Mouse (Mus musculus): Measurements from ENCODE around the gene 4930438A08Rik. TPM values are rescaled to one million over a fixed set of nuclear protein-coding genes. Genes with fewer than 3 reads are reported as not detected.

The 4930438A08Rik gene
- polyA plus RNA-seq, 1 experiment = 0.67 TPM

DNA sequence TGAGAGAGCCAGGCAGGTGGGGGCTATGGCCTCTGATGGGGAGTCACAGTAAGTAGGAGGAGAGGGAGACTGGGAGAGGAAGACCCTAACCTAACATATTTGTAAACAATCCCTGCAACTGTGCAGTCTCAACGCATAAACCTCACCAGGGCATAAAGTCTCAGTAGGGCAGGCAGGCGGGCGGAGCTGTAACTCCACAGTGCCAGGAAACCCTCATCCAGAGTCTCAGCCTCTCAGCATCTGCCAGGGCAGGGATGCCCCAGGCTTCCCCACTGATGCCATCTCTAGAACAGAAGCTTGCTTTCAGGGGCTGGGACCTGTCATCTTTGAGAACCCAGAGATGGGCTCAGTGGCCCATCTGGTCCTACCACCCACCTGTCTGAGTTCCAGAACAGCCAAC lies 12.3 kb upstream of the 4930438A08Rik start:
- Histone ChIP-seq H3K36me3 (ENCODE audit: control insufficient read depth, insufficient read depth) (no peaks in the 10 kb centered on the region), H3ac (ENCODE audit: control insufficient read depth, insufficient read length) (no peak overlapping the region), H3K4me3 (no peak overlapping the region), H3K4me2 (ENCODE audit: low read depth) (no peak overlapping the region), H3K79me2 (ENCODE audit: control insufficient read depth, insufficient read depth) (no peaks in the 10 kb centered on the region), H3K27me3 (ENCODE audit: control insufficient read depth, insufficient read depth, insufficient read length) (peaks cover 20% of the 10 kb centered on the region)
- TF ChIP-seq E2F4 (IDR thresholded peaks at IDR 0.05; ENCODE audit: insufficient read depth) (no peak), POLR2A (IDR thresholded peaks at IDR 0.05; ENCODE audit: insufficient read length, low read depth) (no peak), REST (IDR thresholded peaks at IDR 0.05; ENCODE audit: insufficient read depth, insufficient read length) (no peak), POLR2AphosphoS2 (IDR thresholded peaks at IDR 0.05; ENCODE audit: insufficient read length, low read depth) (no peak), MYOG (IDR thresholded peaks at IDR 0.05; ENCODE audit: control insufficient read depth in 1 of 3, insufficient read depth in 1 of 3, insufficient read length in 2 of 3, low read depth in 2 of 3) (no peak), MYOD1 (IDR thresholded peaks at IDR 0.05; ENCODE audit: control insufficient read depth in 1 of 3, insufficient read length in 2 of 3, low read depth in 2 of 3) (no peak), TCF12 (IDR thresholded peaks at IDR 0.05; ENCODE audit: insufficient read depth, poor library complexity, severe bottlenecking) (no peak), TCF3 (IDR thresholded peaks at IDR 0.05; ENCODE audit: insufficient read length, low read depth) (no peak), USF1 (IDR thresholded peaks at IDR 0.05; ENCODE audit: low read depth) (no peak), MAX (IDR thresholded peaks at IDR 0.05; ENCODE audit: low read depth) (no peak), SRF (IDR thresholded peaks at IDR 0.05; ENCODE audit: control insufficient read depth, insufficient read length, low read depth) (no peak), CEBPB (IDR thresholded peaks at IDR 0.05; ENCODE audit: insufficient read depth, poor library complexity, severe bottlenecking) (no peak)

DNA sequence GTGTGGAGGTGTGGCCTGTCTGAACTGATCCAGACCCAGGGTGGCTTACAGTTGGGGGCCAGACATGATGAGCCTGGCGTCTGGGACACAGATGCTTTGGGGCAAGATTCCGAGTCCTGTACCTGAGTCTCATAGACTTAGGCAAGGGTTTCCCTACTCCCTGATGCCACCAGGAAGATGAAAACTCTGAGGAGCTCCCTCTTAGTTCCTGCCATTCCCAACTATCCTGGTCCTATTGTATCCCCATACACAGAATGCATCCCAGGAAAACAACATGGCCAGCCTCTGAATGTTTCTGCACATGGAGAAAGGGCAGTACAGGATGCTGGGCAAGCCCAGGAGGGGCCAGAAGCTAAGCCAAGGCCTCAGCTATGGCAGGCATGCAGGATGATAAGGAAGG lies 11.1 kb upstream of the 4930438A08Rik start:
- TF ChIP-seq MYOD1 (IDR thresholded peaks at IDR 0.05; ENCODE audit: control insufficient read depth in 1 of 3, insufficient read length in 2 of 3, low read depth in 2 of 3) (no peak), USF1 (IDR thresholded peaks at IDR 0.05; ENCODE audit: low read depth) (no peak), E2F4 (IDR thresholded peaks at IDR 0.05; ENCODE audit: insufficient read depth) (no peak), REST (IDR thresholded peaks at IDR 0.05; ENCODE audit: insufficient read depth, insufficient read length) (no peak), SRF (IDR thresholded peaks at IDR 0.05; ENCODE audit: control insufficient read depth, insufficient read length, low read depth) (no peak), CEBPB (IDR thresholded peaks at IDR 0.05; ENCODE audit: insufficient read depth, poor library complexity, severe bottlenecking) (no peak), POLR2AphosphoS2 (IDR thresholded peaks at IDR 0.05; ENCODE audit: insufficient read length, low read depth) (no peak), TCF3 (IDR thresholded peaks at IDR 0.05; ENCODE audit: insufficient read length, low read depth) (no peak)
- no peaks in the 10 kb centered on the region for H3K36me3 ChIP-seq (ENCODE audit: control insufficient read depth, insufficient read depth)
- H3ac ChIP-seq (ENCODE audit: control insufficient read depth, insufficient read length) = no peak overlapping the region
- no peak overlapping the region for H3K4me2 ChIP-seq (ENCODE audit: low read depth)
- peaks cover 20% of the 10 kb centered on the region for H3K27me3 ChIP-seq (ENCODE audit: control insufficient read depth, insufficient read depth, insufficient read length)
- no peaks in the 10 kb centered on the region for H3K79me2 ChIP-seq (ENCODE audit: control insufficient read depth, insufficient read depth)
- H3K4me3 ChIP-seq = no peak overlapping the region

DNA sequence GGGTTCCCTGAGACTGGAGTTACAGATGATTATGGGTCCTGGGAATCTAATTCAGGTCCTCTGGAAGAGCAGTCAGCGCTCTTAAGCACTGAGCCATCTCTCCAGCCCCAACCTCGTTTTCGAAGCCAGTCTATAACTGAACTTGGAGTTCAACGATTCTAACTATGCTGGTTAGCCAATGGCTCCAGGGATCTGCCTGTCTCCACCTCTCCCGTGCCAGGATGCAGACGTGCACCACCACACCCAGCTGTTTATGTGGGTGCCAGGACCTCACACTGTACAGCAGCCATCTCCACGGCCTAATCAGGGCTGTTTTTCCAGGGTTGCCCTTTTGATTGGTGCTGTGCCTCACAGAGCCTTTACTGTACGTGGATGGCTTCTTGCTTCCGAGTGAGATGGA lies 10.1 kb upstream of the 4930438A08Rik start:
- Histone ChIP-seq H3K4me3 (no peak overlapping the region), H3ac (ENCODE audit: control insufficient read depth, insufficient read length) (no peak overlapping the region), H3K36me3 (ENCODE audit: control insufficient read depth, insufficient read depth) (no peaks in the 10 kb centered on the region), H3K27me3 (ENCODE audit: control insufficient read depth, insufficient read depth, insufficient read length) (peaks cover 20% of the 10 kb centered on the region), H3K79me2 (ENCODE audit: control insufficient read depth, insufficient read depth) (no peaks in the 10 kb centered on the region), H3K4me2 (ENCODE audit: low read depth) (no peak overlapping the region)
- no peak for TF ChIP-seq POLR2AphosphoS2 (IDR thresholded peaks at IDR 0.05; ENCODE audit: insufficient read length, low read depth)
- no peak for TF ChIP-seq TCF3 (IDR thresholded peaks at IDR 0.05; ENCODE audit: insufficient read length, low read depth)
- no peak for TF ChIP-seq CEBPB (IDR thresholded peaks at IDR 0.05; ENCODE audit: insufficient read depth, poor library complexity, severe bottlenecking)
- no peak for TF ChIP-seq E2F4 (IDR thresholded peaks at IDR 0.05; ENCODE audit: insufficient read depth)
- no peak for TF ChIP-seq USF1 (IDR thresholded peaks at IDR 0.05; ENCODE audit: low read depth)
- TF ChIP-seq MYOG (IDR thresholded peaks at IDR 0.05; ENCODE audit: control insufficient read depth in 1 of 3, insufficient read depth in 1 of 3, insufficient read length in 2 of 3, low read depth in 2 of 3) = no peak

DNA sequence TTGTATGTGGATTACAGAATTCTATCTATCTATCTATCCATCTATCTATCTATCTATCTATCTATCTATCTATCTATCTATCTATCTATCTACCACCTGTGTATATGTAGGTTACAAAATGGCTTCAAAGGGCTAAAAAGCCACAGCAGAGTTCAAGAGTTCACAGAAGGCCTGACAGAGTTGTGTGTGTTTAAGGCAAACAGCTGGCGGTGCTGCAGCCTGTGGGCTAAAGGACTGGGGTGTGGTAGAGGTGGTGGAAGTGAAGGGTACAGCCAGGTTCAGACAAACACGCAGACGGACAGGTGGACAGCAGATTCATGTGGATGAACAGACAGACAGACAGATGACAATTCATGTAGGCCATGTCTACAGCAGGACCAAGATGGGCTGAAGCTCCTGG lies 6.3 kb upstream of the 4930438A08Rik start:
- no peak for TF ChIP-seq USF1 (IDR thresholded peaks at IDR 0.05; ENCODE audit: low read depth)
- no peak for TF ChIP-seq CEBPB (IDR thresholded peaks at IDR 0.05; ENCODE audit: insufficient read depth, poor library complexity, severe bottlenecking)
- TF ChIP-seq TCF3 (IDR thresholded peaks at IDR 0.05; ENCODE audit: insufficient read length, low read depth) = no peak
- TF ChIP-seq SRF (IDR thresholded peaks at IDR 0.05; ENCODE audit: control insufficient read depth, insufficient read length, low read depth) = no peak
- no peak for TF ChIP-seq POLR2AphosphoS2 (IDR thresholded peaks at IDR 0.05; ENCODE audit: insufficient read length, low read depth)
- no peak for TF ChIP-seq E2F4 (IDR thresholded peaks at IDR 0.05; ENCODE audit: insufficient read depth)
- no peak for TF ChIP-seq MYOD1 (IDR thresholded peaks at IDR 0.05; ENCODE audit: control insufficient read depth in 1 of 3, insufficient read length in 2 of 3, low read depth in 2 of 3)
- no peak for TF ChIP-seq MAX (IDR thresholded peaks at IDR 0.05; ENCODE audit: low read depth)
- no peak for TF ChIP-seq POLR2A (IDR thresholded peaks at IDR 0.05; ENCODE audit: insufficient read length, low read depth)
- no peak for TF ChIP-seq TCF12 (IDR thresholded peaks at IDR 0.05; ENCODE audit: insufficient read depth, poor library complexity, severe bottlenecking)
- TF ChIP-seq MYOG (IDR thresholded peaks at IDR 0.05; ENCODE audit: control insufficient read depth in 1 of 3, insufficient read depth in 1 of 3, insufficient read length in 2 of 3, low read depth in 2 of 3) = no peak
- no peak for TF ChIP-seq REST (IDR thresholded peaks at IDR 0.05; ENCODE audit: insufficient read depth, insufficient read length)
- Histone ChIP-seq H3K4me2 (ENCODE audit: low read depth) (no peak overlapping the region), H3K27me3 (ENCODE audit: control insufficient read depth, insufficient read depth, insufficient read length) (peaks cover 32% of the 10 kb centered on the region), H3ac (ENCODE audit: control insufficient read depth, insufficient read length) (no peak overlapping the region), H3K79me2 (ENCODE audit: control insufficient read depth, insufficient read depth) (no peaks in the 10 kb centered on the region), H3K4me3 (no peak overlapping the region), H3K36me3 (ENCODE audit: control insufficient read depth, insufficient read depth) (no peaks in the 10 kb centered on the region)

DNA sequence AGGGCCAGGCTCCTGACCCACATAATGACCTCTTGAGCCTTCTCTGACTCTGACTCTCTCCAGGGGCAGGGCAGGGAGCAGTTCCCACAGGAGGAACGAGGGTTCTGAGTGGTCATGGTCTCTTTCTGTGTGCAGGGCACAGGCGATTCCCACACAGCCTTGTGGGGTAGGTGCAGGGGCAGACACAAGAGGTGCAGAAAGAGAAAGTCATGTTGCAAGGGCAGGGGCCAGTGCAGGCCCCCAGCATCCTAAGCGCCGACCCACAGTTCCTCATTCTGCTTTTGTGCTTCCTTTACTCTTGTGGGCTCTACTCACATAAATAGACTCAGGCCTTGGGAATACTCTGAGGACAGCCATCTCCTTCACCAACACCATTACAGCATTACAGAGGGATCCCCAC lies 1.2 kb downstream of the 4930438A08Rik start:
- TF ChIP-seq MYOG (IDR thresholded peaks at IDR 0.05; ENCODE audit: control insufficient read depth in 1 of 3, insufficient read depth in 1 of 3, insufficient read length in 2 of 3, low read depth in 2 of 3) (no peak), TCF3 (IDR thresholded peaks at IDR 0.05; ENCODE audit: insufficient read length, low read depth) (no peak), CEBPB (IDR thresholded peaks at IDR 0.05; ENCODE audit: insufficient read depth, poor library complexity, severe bottlenecking) (no peak), MAX (IDR thresholded peaks at IDR 0.05; ENCODE audit: low read depth) (no peak), SRF (IDR thresholded peaks at IDR 0.05; ENCODE audit: control insufficient read depth, insufficient read length, low read depth) (no peak), USF1 (IDR thresholded peaks at IDR 0.05; ENCODE audit: low read depth) (no peak), POLR2A (IDR thresholded peaks at IDR 0.05; ENCODE audit: insufficient read length, low read depth) (no peak), E2F4 (IDR thresholded peaks at IDR 0.05; ENCODE audit: insufficient read depth) (no peak), REST (IDR thresholded peaks at IDR 0.05; ENCODE audit: insufficient read depth, insufficient read length) (no peak), POLR2AphosphoS2 (IDR thresholded peaks at IDR 0.05; ENCODE audit: insufficient read length, low read depth) (no peak), MYOD1 (IDR thresholded peaks at IDR 0.05; ENCODE audit: control insufficient read depth in 1 of 3, insufficient read length in 2 of 3, low read depth in 2 of 3) (no peak), TCF12 (IDR thresholded peaks at IDR 0.05; ENCODE audit: insufficient read depth, poor library complexity, severe bottlenecking) (no peak)
- H3ac ChIP-seq (ENCODE audit: control insufficient read depth, insufficient read length) = no peak overlapping the region
- H3K4me2 ChIP-seq (ENCODE audit: low read depth) = no peak overlapping the region
- peaks cover 15% of the 10 kb centered on the region for H3K27me3 ChIP-seq (ENCODE audit: control insufficient read depth, insufficient read depth, insufficient read length)
- H3K79me2 ChIP-seq (ENCODE audit: control insufficient read depth, insufficient read depth) = no peaks in the 10 kb centered on the region
- H3K4me3 ChIP-seq = no peak overlapping the region
- H3K36me3 ChIP-seq (ENCODE audit: control insufficient read depth, insufficient read depth) = no peaks in the 10 kb centered on the region

All from myocyte (in vitro differentiated cells).